Mouse (Mus musculus): ENCODE results near the gene Vmn2r-ps159. TPM values are rescaled to one million over a fixed set of nuclear protein-coding genes. Genes with fewer than 3 reads are reported as not detected.
"Not testable (repeated sequence)": the region's sequence is repeated elsewhere in the genome, so short reads cannot be mapped to it uniquely, and the experiment has no call there.

Vmn2r-ps159 gene
- polyA plus RNA-seq (2016; fragmentation: Nextera tagmentation; extraction: Ambion mirVana): not detected in 2 replicates

DNA sequence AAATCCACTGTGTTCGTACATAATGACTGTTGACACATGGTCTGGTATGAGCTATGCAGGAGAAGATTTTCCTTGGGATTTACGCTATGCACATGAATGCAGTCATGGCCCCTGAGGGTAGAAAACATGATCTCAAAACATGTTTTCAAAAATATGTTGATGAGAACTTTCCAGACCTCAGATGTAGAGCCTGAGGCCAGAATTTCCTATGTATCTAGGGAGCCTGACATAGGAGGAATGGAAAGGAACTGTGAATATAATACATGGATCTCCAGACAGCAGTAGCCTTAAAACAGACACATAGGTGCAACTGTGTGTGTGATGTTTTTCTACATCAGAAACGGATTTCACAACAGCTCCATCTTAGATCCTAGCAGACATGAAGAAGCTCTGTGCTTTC lies at the start of gene Vmn2r-ps159:
TSS of gene Vmn2r-ps159 (plus strand) at position 301 of the 400 bp plus-strand sequence.
- not testable (repeated sequence) for H3K4me1 ChIP-seq; H3K36me3 ChIP-seq (replicated peaks); DNase-seq (ENCODE audit: extremely low spot score, low spot score); H3K27me3 ChIP-seq (ENCODE audit: poor library complexity, severe bottlenecking); H3K27ac ChIP-seq; H3K4me3 ChIP-seq
- peaks cover 14% of the 10 kb centered on the region; the same call in 1 of the 2 replicates for H3K9me3 ChIP-seq
- 72% methylated on average over 3 of the region's 3 CpGs for WGBS

DNA sequence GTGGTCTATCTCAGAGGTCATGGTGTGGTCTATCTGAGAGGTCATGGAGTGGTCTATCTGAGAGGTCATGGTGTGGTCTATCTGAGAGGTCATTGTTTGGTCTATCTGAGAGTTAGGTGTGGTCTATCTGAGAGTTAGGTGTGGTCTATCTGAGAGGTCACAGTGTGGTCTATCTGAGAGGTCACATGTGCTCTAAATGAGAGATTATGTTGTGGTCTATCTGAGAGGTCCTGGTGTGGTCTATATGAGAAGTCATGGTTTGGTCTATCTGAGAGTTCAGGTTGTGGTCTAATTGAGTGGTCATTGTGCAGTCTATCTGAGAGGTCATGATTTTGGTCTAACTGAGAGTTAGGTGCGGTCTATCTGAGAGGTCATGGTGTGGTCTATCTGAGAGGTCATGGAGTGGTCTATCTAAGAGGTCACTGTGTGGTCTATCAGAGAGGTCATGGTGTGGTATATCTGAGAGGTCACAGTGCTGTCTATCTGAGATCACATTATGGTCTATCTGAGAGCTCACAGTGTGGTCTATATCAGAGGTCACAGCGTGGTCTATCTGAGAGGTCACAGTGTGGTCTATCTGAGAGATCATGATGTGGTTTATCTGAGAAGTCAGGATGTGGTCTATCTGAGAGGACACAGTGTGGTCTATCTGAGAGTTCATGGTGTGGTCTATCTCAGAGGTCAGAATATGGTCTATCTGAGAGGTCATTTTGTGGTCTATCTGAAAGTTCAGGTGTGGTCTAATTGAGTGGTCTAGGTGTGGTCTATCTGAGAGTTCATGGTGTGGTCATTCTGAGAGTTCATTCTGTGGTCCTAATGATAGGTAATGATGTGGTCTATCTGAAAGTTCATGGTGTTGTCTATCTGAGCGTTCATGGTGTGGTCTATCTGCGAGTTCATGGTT lies 10.9 kb downstream of the Vmn2r-ps159 start:
- not testable (repeated sequence) for H3K27ac ChIP-seq; H3K27me3 ChIP-seq (ENCODE audit: poor library complexity, severe bottlenecking); H3K4me3 ChIP-seq; DNase-seq (ENCODE audit: extremely low spot score, low spot score); H3K4me1 ChIP-seq; H3K36me3 ChIP-seq (replicated peaks)
- H3K9me3 ChIP-seq: peaks cover 47% of the 10 kb centered on the region
- 77% methylated on average over 4 of the region's 4 CpGs for WGBS

DNA sequence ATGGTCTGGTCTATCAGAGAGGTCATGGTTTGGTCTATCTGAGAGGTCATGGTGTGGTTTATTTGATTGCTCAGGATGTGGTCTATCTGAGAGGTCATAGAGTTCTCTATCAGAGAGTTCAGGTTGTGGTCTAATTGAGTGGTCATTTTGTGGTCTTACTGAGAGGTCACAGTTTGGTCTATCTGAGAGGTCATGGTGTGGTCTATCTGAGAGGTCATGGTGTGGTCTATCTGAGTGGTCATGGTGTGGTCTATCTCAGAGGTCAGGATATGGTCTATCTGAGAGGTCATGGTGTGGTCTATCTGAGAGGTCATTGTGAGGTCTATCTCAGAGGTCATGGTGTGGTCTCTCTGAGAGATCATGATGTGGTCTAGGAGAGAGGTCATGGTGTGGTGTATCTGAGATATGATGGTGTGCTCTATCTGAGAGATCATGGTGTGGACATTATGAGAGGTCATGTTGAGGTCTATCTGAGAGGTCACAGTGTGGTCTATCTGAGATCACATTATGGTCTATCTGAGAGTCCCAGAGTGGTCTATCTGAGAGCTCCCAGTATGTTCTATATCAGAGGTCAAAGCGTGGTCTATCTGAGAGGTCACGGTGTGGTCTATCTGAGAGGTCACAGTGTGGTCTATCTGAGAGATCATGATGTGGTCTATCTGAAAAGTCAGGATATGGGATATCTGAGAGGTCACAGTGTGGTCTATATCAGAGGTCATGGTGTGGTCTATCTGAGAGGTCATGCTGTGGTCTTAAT lies 11.8 kb downstream of the Vmn2r-ps159 start:
- Histone ChIP-seq H3K36me3 (replicated peaks) (no peaks in the 10 kb centered on the region), H3K27ac (no peak overlapping the region), H3K4me1 (no peaks in the 10 kb centered on the region), H3K27me3 (ENCODE audit: poor library complexity, severe bottlenecking) (no peaks in the 10 kb centered on the region), H3K4me3 (no peak overlapping the region), H3K9me3 (peaks cover 40% of the 10 kb centered on the region)
- WGBS: 80% methylated on average over 2 of the region's 2 CpGs
- peak; percentile 61 for DNase-seq (ENCODE audit: extremely low spot score, low spot score)

DNA sequence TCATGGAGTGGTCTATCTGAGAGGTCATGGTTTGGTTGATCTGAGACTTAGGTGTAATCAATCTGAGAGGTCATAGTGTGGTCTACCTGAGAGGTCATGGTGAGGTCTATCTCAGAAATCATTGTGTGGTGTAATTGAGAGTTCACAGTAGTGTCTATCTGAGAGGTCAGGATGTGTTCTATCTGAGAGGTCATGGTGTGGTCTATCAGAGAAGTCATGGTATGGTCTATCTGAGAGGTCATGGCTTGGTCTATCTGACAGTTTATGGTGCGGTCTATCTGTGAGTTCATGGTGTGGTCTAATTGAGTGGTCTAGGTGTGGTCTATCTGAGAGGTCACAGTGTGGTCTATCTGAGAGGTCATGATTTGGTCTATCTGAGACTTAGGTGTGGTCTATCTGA lies 12.4 kb downstream of the Vmn2r-ps159 start:
- Histone ChIP-seq H3K36me3 (replicated peaks) (no peaks in the 10 kb centered on the region), H3K4me1 (no peaks in the 10 kb centered on the region), H3K27ac (no peak overlapping the region), H3K9me3 (peaks cover 40% of the 10 kb centered on the region), H3K27me3 (ENCODE audit: poor library complexity, severe bottlenecking) (no peaks in the 10 kb centered on the region), H3K4me3 (no peak overlapping the region)
- DNase-seq (ENCODE audit: extremely low spot score, low spot score): no peak
- WGBS: 82% methylated on average over 1 of the region's 1 CpGs

DNA sequence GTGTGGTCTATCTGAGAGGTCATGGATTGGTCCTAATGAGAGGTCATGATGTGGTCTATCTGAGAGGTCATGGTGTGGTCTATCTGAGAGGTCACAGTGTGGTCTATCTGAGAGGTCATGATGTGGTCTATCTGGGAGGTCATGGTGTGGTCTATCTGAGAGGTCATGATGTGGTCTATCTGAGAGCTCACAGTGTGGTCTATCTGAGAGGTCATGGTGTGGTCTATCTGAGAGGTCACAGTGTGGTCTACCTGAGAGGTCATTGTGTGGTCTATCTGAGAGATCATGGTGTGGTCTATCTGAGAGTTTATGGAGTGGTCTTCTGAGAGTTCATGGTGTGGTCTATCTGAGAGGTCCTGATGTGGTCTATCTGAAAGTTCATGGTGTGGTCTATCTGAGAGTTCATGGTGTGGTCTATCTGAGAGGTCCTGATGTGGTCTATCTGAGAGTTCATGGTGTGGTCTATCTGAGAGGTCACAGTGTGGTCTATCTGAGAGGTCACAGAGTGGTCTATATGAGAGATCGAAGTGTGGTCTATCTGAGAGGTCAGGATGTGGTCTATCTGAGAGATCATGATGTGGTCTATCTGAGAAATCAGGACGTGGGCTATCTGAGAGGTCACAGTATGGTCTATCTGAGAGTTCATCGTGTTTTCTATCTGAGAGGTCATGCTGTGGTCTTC lies 26.0 kb downstream of the Vmn2r-ps159 start:
- H3K4me3 ChIP-seq; H3K36me3 ChIP-seq (replicated peaks); DNase-seq (ENCODE audit: extremely low spot score, low spot score); H3K27ac ChIP-seq; H3K4me1 ChIP-seq; H3K27me3 ChIP-seq (ENCODE audit: poor library complexity, severe bottlenecking): not testable (repeated sequence)
- 77% methylated on average over 3 of the region's 3 CpGs for WGBS
- peaks cover 17% of the 10 kb centered on the region for H3K9me3 ChIP-seq

Other genes with a start within 250 kb of the Vmn2r-ps159 start
- 81.2 and 86.9 TPM in 2 replicates for gene 9430015G10Rik, start 221.1 kb upstream of the Vmn2r-ps159 start, polyA plus RNA-seq (2016; fragmentation: Nextera tagmentation; extraction: Ambion mirVana)
- gene Rnf223, start 200.6 kb upstream of the Vmn2r-ps159 start, polyA plus RNA-seq (2016; fragmentation: Nextera tagmentation; extraction: Ambion mirVana): 0.87 and 1.1 TPM in 2 replicates
- gene Agrn, start 133.6 kb upstream of the Vmn2r-ps159 start, polyA plus RNA-seq (2016; fragmentation: Nextera tagmentation; extraction: Ambion mirVana): 58.3 and 62.0 TPM in 2 replicates
- 0.38 and 0.43 TPM in 2 replicates for gene Isg15, start 130.3 kb upstream of the Vmn2r-ps159 start, polyA plus RNA-seq (2016; fragmentation: Nextera tagmentation; extraction: Ambion mirVana)
- 3.9 and 4.4 TPM in 2 replicates for gene AW011738, start 127.8 kb upstream of the Vmn2r-ps159 start, polyA plus RNA-seq (2016; fragmentation: Nextera tagmentation; extraction: Ambion mirVana)
- gene Perm1, start 115.2 kb upstream of the Vmn2r-ps159 start, polyA plus RNA-seq (2016; fragmentation: Nextera tagmentation; extraction: Ambion mirVana): 1.1 TPM in 2 replicates
- gene Plekhn1, start 96.2 kb upstream of the Vmn2r-ps159 start, polyA plus RNA-seq (2016; fragmentation: Nextera tagmentation; extraction: Ambion mirVana): 21.9 and 23.1 TPM in 2 replicates
- gene Noc2l, start 95.1 kb upstream of the Vmn2r-ps159 start, polyA plus RNA-seq (2016; fragmentation: Nextera tagmentation; extraction: Ambion mirVana): 122 and 124 TPM in 2 replicates
- 0.42 and 0.78 TPM in 2 replicates for gene Samd11, start 75.4 kb upstream of the Vmn2r-ps159 start, polyA plus RNA-seq (2016; fragmentation: Nextera tagmentation; extraction: Ambion mirVana)